Mouse (Mus musculus) olfactory bulb, adult 2 months (tissue): ENCODE data around the gene Nxn.

Experiments used
- CTCF ChIP-seq: fragments of 200-500 bp; IDR thresholded peaks from 2 replicates; pipeline ENCODE4 v1.5.1; 2012; ENCODE audit warnings: low read depth, mild to moderate bottlenecking, low read length, moderate library complexity; ENCODE audit not compliant: insufficient read depth
- POLR2A ChIP-seq: fragments of 200-500 bp; IDR thresholded peaks from 2 replicates; pipeline ENCODE4 v1.6.1; 2012; ENCODE audit warnings: mild to moderate bottlenecking, low read depth, low read length, moderate library complexity; ENCODE audit not compliant: insufficient read depth

GRCm38 (mm10) chr11:76363178-76363577 is 35.8 kb downstream of the Nxn start:
- TF ChIP-seq POLR2A (no peak), CTCF (no peak)
